Mouse (Mus musculus) thymus, postnatal 25 days (tissue): ENCODE data around the gene Cntnap4.
"Not testable (repeated sequence)": the region's sequence is repeated elsewhere in the genome, so short reads cannot be mapped to it uniquely, and the experiment has no call there.

ENCODE experiments used
- DNase-seq: peaks from one replicate; pipeline ENCODE4 v3.0.0; 2022

The Cntnap4 gene

DNA sequence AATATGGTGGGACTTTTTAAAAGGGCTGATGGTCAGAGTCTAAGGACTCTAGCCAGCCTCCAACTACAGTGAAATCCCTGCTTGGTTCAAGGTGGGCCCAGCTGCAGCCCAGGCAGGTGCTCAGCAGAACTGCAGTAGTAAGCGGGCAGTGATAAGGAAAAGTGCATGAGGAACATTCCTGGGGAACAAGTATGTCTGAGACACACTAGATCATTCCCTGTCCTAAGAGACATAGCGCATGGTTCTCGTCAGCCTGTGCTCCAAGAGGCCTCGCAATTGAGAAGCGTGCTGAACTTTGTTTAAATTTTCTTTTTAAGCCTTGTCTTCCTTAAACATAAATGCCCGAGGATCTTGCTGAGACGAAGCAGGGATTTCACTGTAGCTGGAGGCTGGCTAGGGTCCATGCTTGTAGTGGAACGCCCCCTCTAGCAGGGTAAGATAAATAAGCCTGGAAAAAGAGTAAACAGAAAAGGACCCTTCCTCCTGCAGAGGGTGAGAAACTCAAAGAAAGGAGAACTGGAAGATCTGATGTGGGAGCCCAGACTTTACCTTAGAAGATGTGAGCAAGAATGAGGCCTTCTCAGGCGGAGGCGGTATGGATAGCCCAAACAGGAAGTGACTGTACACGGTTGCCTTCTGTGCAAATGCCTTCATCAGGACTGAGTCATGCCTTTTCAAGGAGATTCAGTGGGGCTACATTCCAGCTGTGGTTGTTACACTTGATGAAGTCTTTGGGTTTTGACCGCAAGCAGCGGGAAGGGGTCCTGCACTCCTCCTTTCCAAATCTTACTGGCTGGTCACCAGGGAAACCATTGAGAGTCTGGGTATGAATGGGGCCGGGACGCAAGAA is 161.0 kb downstream of the Cntnap4 start:
- no peak for DNase-seq

DNA sequence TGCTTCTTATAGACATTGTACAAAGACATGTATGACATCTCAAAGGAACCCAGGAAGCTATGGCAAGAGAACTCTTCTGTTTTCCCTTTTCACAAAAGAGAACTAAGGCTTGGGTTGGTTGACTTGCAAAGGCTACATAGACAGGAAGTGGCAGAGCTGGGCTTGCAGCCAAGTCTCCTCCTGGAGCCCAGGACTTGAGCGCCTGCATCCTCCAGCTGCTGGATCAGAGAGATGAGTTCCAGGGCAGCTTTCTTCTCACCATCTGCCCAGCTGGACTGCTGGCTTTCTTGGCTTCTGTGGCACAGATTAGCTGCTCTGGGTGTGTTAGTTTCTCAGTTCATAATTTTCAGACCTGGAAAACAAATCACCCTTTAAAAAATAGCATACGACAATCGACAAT is 165.7 kb downstream of the Cntnap4 start:
- no peak for DNase-seq

DNA sequence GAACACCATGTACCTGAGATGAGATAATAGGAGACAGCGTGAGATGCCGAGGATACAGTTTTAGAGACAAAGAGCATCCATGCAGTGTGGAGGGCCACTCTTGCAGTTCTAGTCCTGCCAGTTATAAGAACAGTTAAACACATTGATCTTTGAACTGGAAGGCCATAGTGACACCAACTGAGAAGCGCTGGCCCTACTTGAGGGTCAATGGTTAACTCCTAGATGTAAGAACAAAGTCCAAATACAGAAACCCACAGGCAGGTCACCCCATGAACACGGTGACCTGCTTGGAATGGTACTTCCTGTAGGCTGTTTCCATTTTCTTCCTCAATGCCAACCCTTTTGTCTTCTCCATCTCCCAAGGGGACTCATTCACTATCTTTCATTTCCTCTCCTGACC is 173.5 kb downstream of the Cntnap4 start:
- no peak for DNase-seq

DNA sequence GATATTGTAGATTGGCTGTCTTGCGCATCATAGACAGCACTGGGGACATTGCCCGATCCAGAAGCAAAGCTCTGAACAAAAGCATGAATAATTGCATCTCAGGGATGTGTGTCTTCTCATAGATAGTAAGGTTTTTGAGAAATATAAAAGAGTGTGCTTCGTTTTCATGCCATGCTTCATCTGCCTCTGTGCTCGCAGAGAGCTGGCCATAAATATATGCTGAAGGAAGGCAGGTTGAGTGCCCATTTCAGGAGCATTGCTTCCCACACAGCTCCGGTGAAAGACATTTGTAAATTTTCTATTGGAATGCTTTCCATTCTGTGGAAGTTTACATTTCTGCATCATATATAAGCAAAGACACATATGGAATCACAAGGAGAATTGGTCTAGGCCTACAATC is 177.5 kb downstream of the Cntnap4 start:
- DNase-seq, result no peak

DNA sequence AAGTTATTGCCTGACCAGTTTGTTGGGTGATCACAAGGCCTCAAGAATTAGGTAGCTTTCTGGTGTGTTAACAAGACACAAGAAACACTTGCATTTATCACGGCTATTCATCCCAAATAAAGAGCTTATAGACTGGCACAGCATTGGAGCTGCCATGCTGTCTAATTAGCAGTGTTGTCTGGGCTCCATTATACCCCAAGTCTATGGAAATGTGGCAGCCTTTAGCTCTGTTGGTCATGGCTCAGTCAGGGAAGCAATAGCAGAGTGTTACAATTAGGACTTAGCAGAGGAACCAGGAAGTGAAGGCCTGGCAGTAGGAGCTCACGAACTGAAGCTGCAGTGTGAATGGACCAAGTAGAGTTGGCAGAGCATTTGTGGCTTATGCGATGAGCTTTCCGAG is 185.3 kb downstream of the Cntnap4 start:
- DNase-seq, result no peak

DNA sequence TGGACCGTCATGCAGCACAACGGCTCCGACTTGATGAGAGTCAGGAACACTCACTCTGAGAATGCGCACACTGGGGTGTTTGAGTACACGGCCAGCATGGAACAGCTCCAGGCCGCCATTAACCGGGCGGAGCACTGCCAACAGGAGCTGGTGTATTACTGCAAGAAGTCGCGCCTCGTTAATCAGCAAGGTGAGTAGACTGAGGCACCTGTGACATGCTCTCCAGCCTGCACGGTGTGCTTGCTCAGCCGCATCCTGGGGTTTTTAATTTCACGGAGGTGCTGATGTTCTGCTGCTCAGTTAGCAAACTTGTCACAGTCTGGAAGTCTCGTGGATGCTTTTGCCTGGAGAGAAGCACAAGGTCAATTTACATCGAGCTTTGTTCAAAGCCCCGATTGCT is 233.2 kb downstream of the Cntnap4 start:
- DNase-seq, result no peak

DNA sequence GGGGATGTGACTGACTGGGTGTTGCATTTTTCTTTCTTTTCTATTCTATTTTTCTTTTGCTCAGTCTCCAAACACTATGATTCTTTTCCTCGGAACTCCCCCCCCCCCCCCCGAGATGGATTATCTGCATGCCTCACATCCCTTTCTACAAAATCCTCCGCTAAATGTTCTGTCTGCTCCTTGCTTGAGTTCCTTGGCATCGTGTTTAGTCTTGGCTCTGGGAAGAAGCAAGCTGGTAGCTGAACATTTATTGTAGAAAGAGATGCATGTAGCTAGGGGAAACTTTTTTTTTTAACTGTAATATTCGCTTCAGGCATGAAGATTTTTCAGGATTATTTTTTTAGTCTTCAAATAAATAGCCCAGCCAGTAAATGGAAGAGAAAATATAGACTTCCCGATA is 239.5 kb downstream of the Cntnap4 start:
- no peak for DNase-seq

DNA sequence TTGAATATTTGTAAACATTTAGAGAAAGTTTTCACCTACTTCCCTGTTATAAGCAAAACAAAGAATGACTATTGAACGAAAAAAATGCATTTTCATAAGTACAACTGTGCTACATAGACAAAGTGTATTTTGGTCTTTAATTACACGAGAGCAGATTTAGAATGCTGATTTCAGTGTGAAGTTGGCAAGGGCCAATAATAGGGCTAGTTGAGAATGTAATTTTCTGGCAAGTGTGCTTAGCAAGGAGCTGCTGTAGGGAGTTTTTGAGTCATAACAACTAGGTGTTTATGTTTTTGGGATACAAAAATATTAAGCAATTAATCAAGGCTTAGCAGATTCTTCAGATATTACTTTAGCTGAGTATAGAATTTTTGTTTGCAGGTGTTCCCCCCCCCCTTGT is 271.2 kb downstream of the Cntnap4 start:
- DNase-seq, result no peak

DNA sequence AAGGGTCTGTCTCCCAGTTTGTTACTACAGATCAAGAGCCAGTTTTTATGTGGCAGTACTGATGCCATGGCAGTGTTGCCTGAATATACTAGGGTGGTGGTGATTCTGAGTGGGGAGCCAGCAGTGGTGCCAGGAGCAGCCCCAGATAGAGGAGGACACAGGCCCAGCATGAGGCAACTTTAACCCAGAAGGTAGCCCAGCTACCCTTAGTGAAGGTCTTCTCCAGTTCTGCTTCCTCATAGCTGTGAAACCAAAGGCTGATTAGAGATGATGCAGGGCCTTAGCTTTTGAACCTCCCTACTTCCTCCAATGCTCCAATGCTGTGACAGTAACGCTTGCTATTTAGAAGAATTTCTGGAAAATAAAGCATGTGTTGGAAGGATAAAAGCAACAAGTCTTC is 279.7 kb downstream of the Cntnap4 start:
- not testable (repeated sequence) for DNase-seq

DNA sequence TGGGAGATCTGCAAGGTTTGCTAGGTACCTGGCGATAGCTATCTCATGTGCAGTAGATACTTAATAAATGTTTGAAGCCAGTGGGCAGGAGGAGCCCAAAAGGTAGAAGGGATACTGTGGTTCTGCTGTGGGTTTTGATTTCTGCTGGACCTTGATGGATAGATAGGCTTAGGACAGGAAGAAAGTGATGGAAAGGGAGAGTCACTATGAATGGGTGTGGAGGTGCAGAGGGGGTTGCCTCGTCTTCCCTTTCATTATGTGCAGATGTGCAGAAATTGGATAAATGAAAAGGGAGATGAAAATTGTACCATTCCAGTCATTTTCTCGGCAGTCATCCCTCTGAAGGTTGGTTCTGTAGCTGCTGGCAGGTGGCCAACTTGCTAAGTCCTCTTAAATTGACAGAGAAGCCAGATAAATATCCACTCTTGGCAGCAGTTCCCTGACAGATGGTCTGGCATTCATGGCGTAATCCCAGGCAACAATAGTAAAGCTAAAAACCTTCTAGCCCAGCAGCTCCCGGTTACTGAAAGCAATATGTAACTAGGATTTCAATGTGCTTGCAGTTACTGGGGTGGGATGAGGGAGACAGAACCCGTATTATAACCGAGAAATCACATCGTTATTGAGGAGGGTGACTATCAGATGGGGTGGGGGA is 336.7 kb downstream of the Cntnap4 start:
- no peak for DNase-seq

DNA sequence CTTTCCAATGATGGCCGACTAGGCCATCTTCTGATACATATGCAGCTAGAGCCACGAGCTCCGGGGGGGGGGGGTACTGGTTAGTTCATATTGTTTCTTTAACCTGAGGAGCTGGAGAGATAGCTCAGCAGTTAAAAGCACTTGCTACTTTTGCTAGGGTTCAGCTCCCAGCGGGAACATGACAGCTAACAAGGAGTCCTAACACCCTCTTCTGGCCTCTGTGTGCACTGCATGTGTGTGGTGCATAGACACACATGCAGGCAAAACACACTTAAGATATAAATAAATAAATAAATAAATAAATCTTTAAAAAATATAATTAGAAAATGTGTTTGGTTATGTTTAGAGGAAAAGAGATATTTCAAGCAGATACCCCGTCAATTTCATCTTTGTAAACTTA is 339.7 kb downstream of the Cntnap4 start:
- DNase-seq, result no peak

DNA sequence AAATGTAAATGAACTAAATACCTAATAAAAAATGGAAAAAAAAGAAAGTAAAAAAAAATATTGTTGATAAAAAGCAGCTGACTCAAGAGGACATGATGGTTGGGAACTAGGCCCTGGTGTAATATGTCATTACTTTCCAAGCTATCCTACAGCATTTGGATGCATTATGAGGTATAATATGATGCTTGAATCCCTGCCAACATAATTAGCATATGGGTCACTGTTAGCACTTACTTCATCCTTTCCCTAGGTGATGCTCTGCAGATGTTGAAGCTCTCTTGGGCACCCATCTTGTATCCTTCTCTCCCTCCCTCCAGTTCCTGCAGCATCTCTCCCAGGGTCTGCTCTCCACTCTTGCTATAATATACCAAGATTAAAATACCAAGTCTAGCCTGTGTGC is 341.6 kb downstream of the Cntnap4 start:
- DNase-seq, result no peak

DNA sequence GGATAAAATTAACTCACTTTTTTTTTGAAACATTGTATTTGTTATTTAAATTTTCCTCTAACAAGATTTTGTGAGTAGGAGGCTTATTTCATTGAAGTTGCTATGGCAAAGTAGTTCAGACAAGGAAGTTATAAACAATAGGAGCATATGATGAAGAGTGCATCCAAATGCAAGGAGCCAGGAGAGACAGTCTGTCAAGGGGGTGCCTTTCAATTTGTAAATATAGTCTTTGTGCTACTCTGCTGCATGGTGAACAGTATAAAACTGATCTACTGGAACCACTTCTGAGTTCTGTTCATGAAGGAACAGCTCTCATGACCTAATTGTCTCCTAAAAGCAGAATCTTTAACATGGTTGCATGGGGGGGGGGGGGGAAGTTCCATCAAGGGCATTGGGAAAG is 352.3 kb downstream of the Cntnap4 start:
- DNase-seq, result no peak

DNA sequence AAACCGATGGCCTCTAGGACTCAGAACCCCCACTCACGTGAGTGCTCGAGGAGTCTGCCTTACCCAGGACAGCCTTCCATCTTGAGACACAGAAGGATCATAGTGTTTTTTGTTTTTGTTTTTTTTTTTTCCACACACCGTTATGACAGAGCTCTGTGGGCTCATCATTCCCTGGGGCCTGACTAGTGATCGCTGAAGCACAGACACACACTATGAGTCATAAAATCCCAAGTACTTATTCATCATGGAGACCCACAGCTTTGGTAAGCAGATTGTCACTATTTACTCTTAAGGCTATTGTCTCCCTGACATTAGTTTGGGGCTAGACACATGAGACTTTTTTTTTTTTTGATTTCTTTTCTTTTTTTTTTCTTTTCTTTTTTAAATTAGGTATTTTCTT is 352.9 kb downstream of the Cntnap4 start:
- no peak for DNase-seq
